Mouse (Mus musculus) stomach, postnatal 0 days (tissue): ENCODE data around the gene Tanc1.

Experiments
- CTCF ChIP-seq: IDR thresholded peaks from 2 replicates; pipeline ENCODE4 v1.5.1; 2016; ENCODE audit warnings: antibody characterized with exemption, low read depth, mild to moderate bottlenecking, moderate library complexity
- EP300 ChIP-seq: optimal IDR thresholded peaks from 2 replicates; pipeline ENCODE3; 2016; ENCODE audit warnings: antibody characterized with exemption

DNA sequence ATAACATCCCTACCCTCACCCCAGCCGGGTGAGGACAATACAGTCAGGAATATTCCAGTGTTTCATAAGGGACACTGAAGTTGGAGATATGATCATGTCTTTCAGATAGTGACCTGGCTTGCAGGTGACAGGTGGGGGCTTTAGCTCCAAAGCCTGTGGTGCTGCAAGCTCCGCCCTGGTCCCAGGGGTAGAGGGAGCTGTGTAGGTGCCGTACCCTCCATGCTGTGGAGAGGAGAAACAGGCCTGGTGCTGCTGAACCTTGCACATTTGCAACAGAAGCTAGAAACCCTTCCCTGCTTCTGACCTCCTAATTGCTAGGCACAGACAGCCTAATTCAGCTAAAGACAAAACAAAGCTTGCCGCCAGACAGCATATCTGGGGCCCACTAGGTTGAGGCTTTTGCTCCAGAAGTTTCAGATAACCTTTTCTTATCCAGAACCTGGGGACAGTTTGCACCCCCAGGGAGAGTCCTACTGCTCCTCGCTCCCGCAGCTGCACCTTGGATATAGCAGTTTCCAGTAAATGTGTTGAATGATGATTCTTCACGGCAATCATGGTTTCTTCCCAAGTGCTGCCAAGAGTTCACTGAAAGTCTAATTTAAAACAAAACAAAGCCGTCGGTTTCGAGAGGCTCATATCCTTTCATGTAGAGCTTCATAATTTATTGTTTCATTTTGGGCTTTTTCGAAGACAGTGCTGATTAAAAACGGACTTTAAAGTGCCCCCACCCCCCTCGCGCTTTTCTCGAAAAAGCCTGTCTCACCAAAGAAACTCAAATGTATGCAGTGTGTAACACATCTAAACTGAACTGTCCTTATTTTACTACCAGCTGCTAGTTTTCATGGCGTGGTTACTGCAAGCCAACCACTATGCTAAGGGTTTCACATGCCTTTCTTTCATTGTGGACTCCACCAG is 49.3 kb downstream of the Tanc1 start:
- no peak for TF ChIP-seq CTCF
- TF ChIP-seq EP300: no peak
